Mouse (Mus musculus) thymus, adult 2 months (tissue): ENCODE measurements around the gene Mcemp1. TPM values are rescaled to one million over a fixed set of nuclear protein-coding genes. Genes with fewer than 3 reads are reported as not detected.

Source experiments
- DNase-seq: peaks from one replicate; pipeline ENCODE4 v3.0.0; 2021
- H3K27ac ChIP-seq: fragments of 200-500 bp; 2 replicates; pipeline ENCODE4 v1.5.1; 2012; ENCODE audit warnings: low read length, control low read depth; ENCODE audit not compliant: control insufficient read depth, insufficient read depth
- H3K27me3 ChIP-seq: fragments of 200-500 bp; 2 replicates; pipeline ENCODE4 v1.6.1; 2012; ENCODE audit warnings: mild to moderate bottlenecking, low read length, moderate library complexity, mixed read lengths; ENCODE audit not compliant: control insufficient read depth, insufficient read depth
- H3K36me3 ChIP-seq: fragments of 200-500 bp; 2 replicates; pipeline ENCODE4 v1.6.1; 2012; ENCODE audit warnings: mild to moderate bottlenecking, low read length, moderate library complexity; ENCODE audit not compliant: control insufficient read depth, insufficient read depth
- H3K4me1 ChIP-seq: fragments of 200-500 bp; replicated peaks from 2 replicates; pipeline ENCODE4 v1.6.1; 2012; ENCODE audit warnings: low read length; ENCODE audit not compliant: control insufficient read depth, insufficient read depth
- H3K4me3 ChIP-seq: fragments of 200-500 bp; 2 replicates; pipeline ENCODE4 v1.5.1; 2012; ENCODE audit warnings: mild to moderate bottlenecking, low read length, control low read depth, moderate library complexity; ENCODE audit not compliant: control insufficient read depth, insufficient read depth
- CTCF ChIP-seq: fragments of 200-500 bp; IDR thresholded peaks from 2 replicates; pipeline ENCODE4 v1.5.1; 2012; ENCODE audit warnings: mild to moderate bottlenecking, control low read depth, low read length, moderate library complexity, borderline replicate concordance; ENCODE audit not compliant: control insufficient read depth, poor library complexity, insufficient read depth; ENCODE audit errors: extremely low read depth
- POLR2A ChIP-seq: fragments of 200-500 bp; IDR thresholded peaks from 2 replicates; pipeline ENCODE4 v1.6.1; 2012; ENCODE audit warnings: mild to moderate bottlenecking, low read length, control low read depth, moderate library complexity; ENCODE audit not compliant: control insufficient read depth, poor library complexity, insufficient read depth; ENCODE audit errors: extremely low read depth
- WGBS: fragments of 180-500 bp; shearing (Covaris S2); methylation state at CpG from one replicate; pipeline ENCODE4 v1.1.7; 2018; 5-methylcytosine and 5-hydroxymethylcytosine counted together
- polyA plus RNA-seq: library from polyadenylated mRNA; depleted of rRNA; stranded (reverse); fragments of >200 nt; gene quantifications from 2 replicates; pipeline ENCODE4 v1.2.3, GENCODE M21; 2012

The Mcemp1 gene
- polyA plus RNA-seq, 1 experiment = 2.1 TPM

DNA sequence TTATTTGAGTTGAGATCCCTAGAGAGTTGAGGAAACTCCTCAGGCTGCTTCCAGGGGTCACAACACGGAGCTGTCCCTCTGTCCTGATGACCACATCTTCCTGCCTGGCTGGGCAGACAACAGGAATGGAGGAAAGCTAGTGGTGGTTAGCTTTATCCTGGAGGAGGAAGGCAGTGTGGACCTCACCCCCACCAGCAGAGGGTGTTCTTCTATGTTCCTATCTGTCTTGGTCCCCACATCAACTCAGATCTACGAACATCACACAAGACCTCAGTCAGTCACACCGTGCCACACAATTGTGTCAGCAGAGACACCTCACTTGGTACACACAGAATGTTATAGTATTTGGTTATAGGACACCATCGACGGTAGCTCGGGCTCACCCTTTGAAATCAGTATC, 22.0 kb downstream of the Mcemp1 start:
- no peak for DNase-seq
- Histone ChIP-seq H3K4me3 (no peak overlapping the region), H3K36me3 (no peaks in the 10 kb centered on the region), H3K4me1 (no peaks in the 10 kb centered on the region), H3K27ac (no peak overlapping the region), H3K27me3 (no peaks in the 10 kb centered on the region)
- 63% methylated on average over 6 of the region's 6 CpGs for WGBS
- no peak for TF ChIP-seq POLR2A
- no peak for TF ChIP-seq CTCF

DNA sequence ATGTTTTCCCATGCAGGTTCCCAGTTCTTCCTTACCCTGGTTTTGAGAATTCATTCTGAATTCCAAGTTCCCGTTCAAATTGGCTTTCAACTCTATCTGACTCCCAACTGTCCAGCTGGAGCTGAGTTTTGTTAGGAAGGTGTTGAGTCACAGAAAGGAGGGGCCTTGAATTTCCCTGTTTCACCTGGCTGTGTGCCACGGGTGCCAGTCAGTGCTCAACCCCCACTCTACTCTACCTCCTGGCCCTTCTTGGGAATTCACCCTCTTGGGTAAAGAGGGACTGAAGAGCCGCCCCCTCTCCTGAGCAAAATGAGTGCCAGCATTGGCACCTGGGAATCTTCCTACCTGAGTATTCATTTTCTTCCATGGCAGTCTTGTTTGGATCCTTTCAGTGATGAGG, 25.2 kb downstream of the Mcemp1 start:
- no peaks in the 10 kb centered on the region for H3K36me3 ChIP-seq
- H3K4me1 ChIP-seq = no peaks in the 10 kb centered on the region
- no peak overlapping the region for H3K4me3 ChIP-seq
- H3K27me3 ChIP-seq = no peaks in the 10 kb centered on the region
- DNase-seq = no peak
- WGBS = 79% methylated on average over 3 of the region's 3 CpGs
- TF ChIP-seq POLR2A = no peak
- TF ChIP-seq CTCF = no peak
- no peak overlapping the region for H3K27ac ChIP-seq

DNA sequence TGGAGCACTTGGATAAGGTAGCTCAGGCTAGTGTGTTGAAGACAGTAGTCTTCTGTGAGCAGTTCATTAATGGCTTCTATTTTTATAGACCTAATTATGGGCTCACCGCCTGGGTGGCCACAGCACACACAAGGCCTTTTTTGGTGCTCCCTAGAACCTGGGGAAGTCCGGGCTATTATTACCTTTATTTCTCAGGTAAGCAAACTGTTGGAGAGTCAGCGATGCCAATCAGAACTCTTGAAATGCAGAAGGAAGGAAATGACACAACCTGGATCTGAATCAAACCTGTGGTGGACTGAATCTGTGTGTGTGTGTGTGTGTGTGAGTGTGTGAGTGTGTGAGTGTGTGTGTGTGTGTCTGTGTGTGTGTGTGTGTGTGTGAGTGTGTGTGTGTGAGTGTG, 28.6 kb downstream of the Mcemp1 start, which contains the start of gene Fcer2a:
Gene Fcer2a, minus strand, starts transcription at position 55 of the 400 bp plus-strand sequence.
- H3K27ac ChIP-seq = no peak within 1 kb of the TSS
- DNase-seq = no peak
- no peak within 1 kb of the TSS for H3K4me3 ChIP-seq
- H3K4me1 ChIP-seq = no peaks in the 10 kb centered on the region
- no peaks in the 10 kb centered on the region for H3K27me3 ChIP-seq
- TF ChIP-seq CTCF = no peak
- TF ChIP-seq POLR2A = no peak
- no peaks in the 10 kb centered on the region for H3K36me3 ChIP-seq
- 50% methylated on average over 3 of the region's 3 CpGs for WGBS

DNA sequence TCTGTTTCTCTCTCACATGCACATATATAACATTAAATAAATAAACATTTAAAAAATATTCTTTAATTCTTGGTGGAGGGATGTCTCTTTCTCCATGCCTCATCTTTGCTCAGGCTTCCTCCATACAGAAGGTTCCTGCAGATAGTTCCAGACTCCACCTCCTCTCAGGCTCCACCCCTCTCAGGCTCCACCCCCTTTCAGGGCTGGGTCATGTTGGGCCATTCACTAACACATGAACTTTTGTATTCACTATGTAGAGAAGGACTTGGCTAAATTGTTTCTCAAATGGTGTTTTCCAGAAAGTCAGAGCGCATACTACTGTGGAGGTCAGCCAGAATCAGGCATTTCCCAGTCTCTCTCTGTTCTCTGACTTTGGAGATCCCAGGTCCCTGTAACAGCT, 35.9 kb downstream of the Mcemp1 start:
- no peak overlapping the region for H3K27ac ChIP-seq
- no peaks in the 10 kb centered on the region for H3K36me3 ChIP-seq
- H3K27me3 ChIP-seq = no peaks in the 10 kb centered on the region
- TF ChIP-seq CTCF (no peak), POLR2A (no peak)
- DNase-seq = no peak
- 100% methylated on average over 1 of the region's 1 CpGs for WGBS
- H3K4me3 ChIP-seq = no peak overlapping the region
- H3K4me1 ChIP-seq = no peaks in the 10 kb centered on the region

DNA sequence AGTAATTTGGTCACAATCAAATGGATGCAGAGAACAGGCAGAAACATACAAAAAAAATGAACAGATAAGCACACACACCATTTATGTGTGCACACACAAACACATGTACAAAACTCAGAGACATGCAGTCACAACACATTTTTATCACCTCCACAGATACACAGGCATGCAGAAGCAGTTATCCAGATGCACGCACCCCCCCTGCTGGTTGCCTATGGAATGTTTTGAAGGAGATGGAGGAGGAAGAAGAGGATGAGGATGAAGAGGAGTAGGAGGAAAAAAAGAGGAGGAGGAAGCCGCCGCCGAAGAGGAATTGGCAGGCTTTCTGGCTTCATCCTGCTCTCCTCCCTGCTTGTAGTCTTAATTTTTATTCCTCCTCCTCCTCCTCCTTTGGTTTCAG, 40.2 kb downstream of the Mcemp1 start:
- DNase-seq = peak; percentile 25
- H3K4me1 ChIP-seq = peaks cover 6% of the 10 kb centered on the region; the same call in 1 of the 2 replicates

DNA sequence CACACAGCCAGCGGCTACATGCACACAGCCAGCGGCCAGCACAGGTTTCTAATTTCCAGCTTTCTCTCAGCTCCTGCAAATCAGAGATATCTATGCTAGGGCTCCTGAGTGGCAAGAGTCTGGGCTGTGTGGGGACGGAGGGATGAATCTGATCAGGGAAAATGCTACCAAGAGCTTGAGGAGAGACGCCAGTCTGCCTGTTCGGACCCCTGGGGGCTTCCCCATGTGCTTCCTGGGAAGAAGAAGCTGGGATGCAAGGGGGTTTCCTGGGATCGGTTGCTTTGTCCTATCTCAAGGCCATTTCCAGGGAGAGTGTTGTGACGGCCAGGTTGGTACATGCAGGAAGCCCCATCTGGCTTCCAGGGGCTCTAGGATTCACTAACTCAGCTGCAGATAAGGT, 42.1 kb downstream of the Mcemp1 start:
- DNase-seq = no peak
- peaks cover 12% of the 10 kb centered on the region for H3K4me1 ChIP-seq
- H3K4me3 ChIP-seq = no peak overlapping the region
- H3K27ac ChIP-seq = no peak overlapping the region
- no peak for TF ChIP-seq POLR2A
- TF ChIP-seq CTCF = no peak
- no peaks in the 10 kb centered on the region for H3K27me3 ChIP-seq
- no peaks in the 10 kb centered on the region for H3K36me3 ChIP-seq
- WGBS = 74% methylated on average over 7 of the region's 7 CpGs

More for the DNA sequence above, 40.2 kb downstream of the Mcemp1 start:
- H3K27ac ChIP-seq = no peak overlapping the region
- no peak overlapping the region for H3K4me3 ChIP-seq
- TF ChIP-seq CTCF = no peak
- no peak for TF ChIP-seq POLR2A
- H3K27me3 ChIP-seq = no peaks in the 10 kb centered on the region
- no peaks in the 10 kb centered on the region for H3K36me3 ChIP-seq
- WGBS = 65% methylated on average over 4 of the region's 4 CpGs

DNA sequence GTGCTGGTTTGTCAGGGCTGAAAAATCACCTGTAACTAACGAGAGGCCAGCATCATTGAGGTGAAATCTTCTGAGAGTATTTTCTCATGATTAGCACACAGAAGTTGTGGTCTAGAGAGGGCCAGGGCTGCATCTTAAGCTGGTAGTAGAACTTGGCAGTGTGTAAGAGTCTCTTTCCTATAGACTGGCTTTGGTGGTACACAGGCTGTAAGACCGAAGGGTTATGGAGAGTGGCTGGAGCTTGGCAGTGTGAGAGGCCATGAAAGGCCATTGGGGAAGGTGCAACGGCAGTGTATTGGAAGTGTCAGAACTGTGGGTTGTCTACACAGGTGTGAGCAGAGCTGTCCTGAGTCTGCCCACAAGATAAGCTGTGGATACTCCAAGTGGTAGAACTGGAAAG, 44.8 kb downstream of the Mcemp1 start:
- Histone ChIP-seq H3K27ac (no peak overlapping the region), H3K4me1 (peaks cover 12% of the 10 kb centered on the region), H3K36me3 (no peaks in the 10 kb centered on the region), H3K4me3 (no peak overlapping the region), H3K27me3 (no peaks in the 10 kb centered on the region)
- DNase-seq = no peak
- WGBS = 41% methylated on average over 3 of the region's 3 CpGs
- TF ChIP-seq CTCF (no peak), POLR2A (no peak)
